Mouse (Mus musculus): ENCODE data around the gene Usp39.

- peak; percentile 75 for TF ChIP-seq POLR2A (IDR thresholded peaks at IDR 0.05; ENCODE audit: low read depth, low read length)
- TF ChIP-seq CTCF (conservative IDR thresholded peaks at IDR 0.05; ENCODE audit: insufficient read depth, insufficient read length, low read depth, low read length) = no peak
Measured at GRCm38 (mm10) chr6:72345074-72345567, at the start of gene Usp39.
